Mouse (Mus musculus): ENCODE data around the gene B230307C23Rik.
"Not testable (repeated sequence)": the region's sequence is repeated elsewhere in the genome, so short reads cannot be mapped to it uniquely, and the experiment has no call there.

Gene B230307C23Rik

GRCm38 (mm10) chr16:98022081-98022480, 25.0 kb downstream of the B230307C23Rik start:
- no peak for DNase-seq (ENCODE audit: low read depth, low spot score)

GRCm38 (mm10) chr16:98022657-98023345, 25.7 kb downstream of the B230307C23Rik start:
- DNase-seq (ENCODE audit: low read depth, low spot score) = peak; percentile 30

GRCm38 (mm10) chr16:98026186-98026585, 29.1 kb downstream of the B230307C23Rik start:
- DNase-seq (ENCODE audit: low read depth, low spot score) = not testable (repeated sequence)

- DNase-seq (ENCODE audit: low read depth, low spot score) = not testable (repeated sequence)
Observed at GRCm38 (mm10) chr16:98034971-98035370, 37.9 kb downstream of the B230307C23Rik start.

- peak; percentile 27 for DNase-seq (ENCODE audit: low read depth, low spot score)
Observed at GRCm38 (mm10) chr16:98041676-98042075, 44.6 kb downstream of the B230307C23Rik start.

- DNase-seq (ENCODE audit: low read depth, low spot score) = not testable (repeated sequence)
Observed at GRCm38 (mm10) chr16:98079382-98079781, 82.3 kb downstream of the B230307C23Rik start.

- not testable (repeated sequence) for DNase-seq (ENCODE audit: low read depth, low spot score)
Observed at GRCm38 (mm10) chr16:98081140-98081539, 84.0 kb downstream of the B230307C23Rik start.
